Mouse (Mus musculus) heart, postnatal 0 days (tissue): ENCODE data around the gene Erp29.

ENCODE experiments used
- CTCF ChIP-seq: IDR thresholded peaks from 2 replicates; pipeline ENCODE4 v1.5.1; 2016; ENCODE audit warnings: antibody characterized with exemption, control low read depth, low read depth
- EP300 ChIP-seq: IDR thresholded peaks from 2 replicates; pipeline ENCODE4 v1.6.1; 2016; ENCODE audit warnings: antibody characterized with exemption, low read depth

GRCm38 (mm10) chr5:121398965-121399462, 53.3 kb downstream of the Erp29 start:
- TF ChIP-seq EP300, result no peak
- no peak for TF ChIP-seq CTCF
